Mouse (Mus musculus): Measurements from ENCODE around the gene Snrpf. TPM values are rescaled to one million over a fixed set of nuclear protein-coding genes. Genes with fewer than 3 reads are reported as not detected.
"Not testable (repeated sequence)": the region's sequence is repeated elsewhere in the genome, so short reads cannot be mapped to it uniquely, and the experiment has no call there.

Gene Snrpf
- polyA plus RNA-seq, 1 experiment from 2014 or later, result 139 TPM

GRCm38 (mm10) chr10:93574966-93575365 lies 14.5 kb downstream of the Snrpf start:
- Histone ChIP-seq H3K36me3 (0 out of 2 replicates have a peak, but pooled peaks cover 6% of the 10 kb centered on the region), H3K4me3 (replicated peaks) (no peak overlapping the region), H3K4me2 (no peak overlapping the region), H3K27ac (no peak overlapping the region), H3K27me3 (no peaks in the 10 kb centered on the region), H3K9me3 (replicated peaks) (no peaks in the 10 kb centered on the region), H3K9ac (no peak overlapping the region), H3K4me1 (no peaks in the 10 kb centered on the region)
- 54% methylated on average over 4 of the region's 4 CpGs for WGBS
- no peak for ATAC-seq (replicated peaks; ENCODE audit: low FRiP score)

- no peak overlapping the region for H3K27ac ChIP-seq
- WGBS, result 70% methylated on average over 2 of the region's 2 CpGs
- no peaks in the 10 kb centered on the region for H3K27me3 ChIP-seq
- H3K4me2 ChIP-seq, result no peak overlapping the region
- no peak overlapping the region for H3K9ac ChIP-seq
- no peaks in the 10 kb centered on the region for H3K36me3 ChIP-seq
- ATAC-seq (replicated peaks; ENCODE audit: low FRiP score), result no peak
- H3K4me3 ChIP-seq (replicated peaks), result no peak overlapping the region
- no peaks in the 10 kb centered on the region for H3K4me1 ChIP-seq
- no peaks in the 10 kb centered on the region for H3K9me3 ChIP-seq (replicated peaks)
Observed at GRCm38 (mm10) chr10:93572209-93572608, 17.3 kb downstream of the Snrpf start.

- Histone ChIP-seq H3K9ac (no peak overlapping the region), H3K4me2 (no peak overlapping the region), H3K4me1 (no peaks in the 10 kb centered on the region), H3K36me3 (no peaks in the 10 kb centered on the region), H3K27ac (no peak overlapping the region), H3K27me3 (no peaks in the 10 kb centered on the region), H3K4me3 (replicated peaks) (no peak overlapping the region), H3K9me3 (replicated peaks) (no peaks in the 10 kb centered on the region)
- 87% methylated on average over 6 of the region's 6 CpGs for WGBS
- ATAC-seq (replicated peaks; ENCODE audit: low FRiP score), result no peak
Observed at GRCm38 (mm10) chr10:93568671-93569070, 20.8 kb downstream of the Snrpf start.

- WGBS, result 86% methylated on average over 11 of the region's 11 CpGs
- ATAC-seq (replicated peaks; ENCODE audit: low FRiP score), result no peak
- Histone ChIP-seq H3K27me3 (no peaks in the 10 kb centered on the region), H3K4me2 (no peak overlapping the region), H3K36me3 (no peaks in the 10 kb centered on the region), H3K4me1 (no peaks in the 10 kb centered on the region), H3K4me3 (replicated peaks) (no peak overlapping the region), H3K9ac (no peak overlapping the region), H3K27ac (no peak overlapping the region), H3K9me3 (replicated peaks) (no peaks in the 10 kb centered on the region)
Observed at GRCm38 (mm10) chr10:93567841-93568566, 21.5 kb downstream of the Snrpf start.

- no peak overlapping the region for H3K4me3 ChIP-seq (replicated peaks)
- no peak for ATAC-seq (replicated peaks; ENCODE audit: low FRiP score)
- WGBS, result 83% methylated on average over 10 of the region's 10 CpGs
- H3K9me3 ChIP-seq (replicated peaks), result no peaks in the 10 kb centered on the region
- no peak overlapping the region for H3K27ac ChIP-seq
- no peaks in the 10 kb centered on the region for H3K4me1 ChIP-seq
- no peak overlapping the region for H3K4me2 ChIP-seq
- H3K9ac ChIP-seq, result no peak overlapping the region
- no peaks in the 10 kb centered on the region for H3K36me3 ChIP-seq
- H3K27me3 ChIP-seq, result no peaks in the 10 kb centered on the region
Observed at GRCm38 (mm10) chr10:93567066-93567465, 22.4 kb downstream of the Snrpf start.

GRCm38 (mm10) chr10:93564518-93565090 lies 24.9 kb downstream of the Snrpf start:
- Histone ChIP-seq H3K9ac (no peak overlapping the region), H3K27ac (no peak overlapping the region), H3K4me2 (no peak overlapping the region), H3K4me1 (no peaks in the 10 kb centered on the region; the same call in 1 of the 2 replicates), H3K36me3 (no peaks in the 10 kb centered on the region), H3K27me3 (no peaks in the 10 kb centered on the region), H3K4me3 (replicated peaks) (no peak overlapping the region), H3K9me3 (replicated peaks) (no peaks in the 10 kb centered on the region)
- WGBS, result 88% methylated on average over 14 of the region's 14 CpGs
- no peak for ATAC-seq (replicated peaks; ENCODE audit: low FRiP score)

GRCm38 (mm10) chr10:93559786-93560185 lies 29.7 kb downstream of the Snrpf start:
- 54% methylated on average over 9 of the region's 9 CpGs for WGBS
- no peaks in the 10 kb centered on the region; the same call in 1 of the 2 replicates for H3K4me1 ChIP-seq
- no peak overlapping the region for H3K4me3 ChIP-seq (replicated peaks)
- no peak overlapping the region for H3K9ac ChIP-seq
- 0 out of 2 replicates have a peak, but pooled peaks cover 3% of the 10 kb centered on the region for H3K27me3 ChIP-seq
- no peak overlapping the region for H3K4me2 ChIP-seq
- no peaks in the 10 kb centered on the region for H3K9me3 ChIP-seq (replicated peaks)
- H3K27ac ChIP-seq, result no peak overlapping the region
- no peaks in the 10 kb centered on the region for H3K36me3 ChIP-seq
- ATAC-seq (replicated peaks; ENCODE audit: low FRiP score), result 0 out of 2 replicates have a peak, but pooled peaks have one; percentile 29

GRCm38 (mm10) chr10:93557971-93558370 lies 31.5 kb downstream of the Snrpf start:
- not testable (repeated sequence) for ATAC-seq (replicated peaks; ENCODE audit: low FRiP score); H3K4me1 ChIP-seq; H3K9me3 ChIP-seq (replicated peaks); H3K36me3 ChIP-seq; H3K4me3 ChIP-seq (replicated peaks); H3K27me3 ChIP-seq; H3K27ac ChIP-seq; H3K9ac ChIP-seq; H3K4me2 ChIP-seq
- 67% methylated on average over 2 of the region's 2 CpGs for WGBS

- Histone ChIP-seq H3K36me3 (no peaks in the 10 kb centered on the region), H3K27ac (no peak overlapping the region), H3K4me2 (no peak overlapping the region), H3K27me3 (0 out of 2 replicates have a peak, but pooled peaks cover 3% of the 10 kb centered on the region), H3K9ac (no peak overlapping the region), H3K9me3 (replicated peaks) (no peaks in the 10 kb centered on the region), H3K4me1 (no peaks in the 10 kb centered on the region), H3K4me3 (replicated peaks) (no peak overlapping the region)
- WGBS, result 83% methylated on average over 8 of the region's 8 CpGs
- ATAC-seq (replicated peaks; ENCODE audit: low FRiP score), result no peak
Observed at GRCm38 (mm10) chr10:93552596-93552995, 36.9 kb downstream of the Snrpf start.

- WGBS, result 76% methylated on average over 10 of the region's 10 CpGs
- Histone ChIP-seq H3K4me3 (replicated peaks) (no peak overlapping the region), H3K27me3 (0 out of 2 replicates have a peak, but pooled peaks cover 1% of the 10 kb centered on the region)
Observed at GRCm38 (mm10) chr10:93549821-93550220, 39.7 kb downstream of the Snrpf start.

GRCm38 (mm10) chr10:93548991-93549390 lies 40.5 kb downstream of the Snrpf start:
- no peaks in the 10 kb centered on the region for H3K9me3 ChIP-seq (replicated peaks)
- H3K27me3 ChIP-seq, result no peaks in the 10 kb centered on the region
- 14% methylated on average over 7 of the region's 7 CpGs for WGBS
- H3K27ac ChIP-seq, result no peak overlapping the region
- no peak overlapping the region for H3K4me2 ChIP-seq
- H3K4me3 ChIP-seq (replicated peaks), result no peak overlapping the region
- no peaks in the 10 kb centered on the region for H3K36me3 ChIP-seq
- ATAC-seq (replicated peaks; ENCODE audit: low FRiP score), result no peak; the same call in 1 of the 2 replicates
- H3K9ac ChIP-seq, result no peak overlapping the region
- H3K4me1 ChIP-seq, result no peaks in the 10 kb centered on the region

More at GRCm38 (mm10) chr10:93549821-93550220, 39.7 kb downstream of the Snrpf start:
- no peaks in the 10 kb centered on the region for H3K4me1 ChIP-seq
- ATAC-seq (replicated peaks; ENCODE audit: low FRiP score), result no peak
- H3K9ac ChIP-seq, result no peak overlapping the region
- no peaks in the 10 kb centered on the region for H3K9me3 ChIP-seq (replicated peaks)
- no peak overlapping the region for H3K27ac ChIP-seq
- no peaks in the 10 kb centered on the region for H3K36me3 ChIP-seq
- no peak overlapping the region for H3K4me2 ChIP-seq

- Histone ChIP-seq H3K27me3 (no peaks in the 10 kb centered on the region), H3K4me1 (no peaks in the 10 kb centered on the region), H3K9me3 (replicated peaks) (no peaks in the 10 kb centered on the region), H3K4me2 (no peak overlapping the region), H3K36me3 (no peaks in the 10 kb centered on the region), H3K9ac (no peak overlapping the region), H3K27ac (no peak overlapping the region), H3K4me3 (replicated peaks) (no peak overlapping the region)
- WGBS, result 91% methylated on average over 4 of the region's 4 CpGs
- no peak for ATAC-seq (replicated peaks; ENCODE audit: low FRiP score)
Observed at GRCm38 (mm10) chr10:93547741-93548270, 41.7 kb downstream of the Snrpf start.

All from kidney, embryonic 15.5 days (tissue).